Mouse (Mus musculus): Measurements from ENCODE around the gene Olfr642.

Olfr642 gene

GRCm38 (mm10) chr7:104052566-104052965, at the start of gene Olfr642:
TSS of gene Olfr642 (minus strand) at chr7:104052666.
- no peak for DNase-seq (ENCODE audit: low spot score)

DNA sequence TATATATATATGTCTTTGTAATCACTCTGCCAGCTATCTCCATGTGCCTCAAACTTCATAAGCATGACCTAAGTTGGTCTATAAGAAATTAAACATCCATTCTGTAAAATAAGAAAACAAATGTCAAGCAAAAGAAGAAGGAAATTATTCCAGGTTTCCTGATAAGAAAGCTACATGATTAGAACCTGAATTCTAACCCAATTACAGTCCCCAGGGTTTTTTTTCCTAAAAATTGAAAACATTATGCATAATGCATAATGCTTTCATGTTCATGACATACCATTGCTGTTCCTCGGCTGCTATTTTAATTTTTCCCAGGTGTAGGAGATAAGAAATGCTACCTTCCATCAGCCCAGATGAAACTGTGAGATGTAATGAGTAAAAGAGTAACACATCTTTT, 32.9 kb upstream of the Olfr642 start, which contains the start of gene Olfr645:
Olfr645 (minus strand) TSS at position 101 of the 400 bp plus-strand sequence.
- no peak for DNase-seq (ENCODE audit: low spot score)

- DNase-seq (ENCODE audit: low spot score), result no peak
Observed at GRCm38 (mm10) chr7:104071769-104072168, 19.3 kb upstream of the Olfr642 start, which contains the start of gene Olfr644. TSS of gene Olfr644 (minus strand) at chr7:104071869.

DNA sequence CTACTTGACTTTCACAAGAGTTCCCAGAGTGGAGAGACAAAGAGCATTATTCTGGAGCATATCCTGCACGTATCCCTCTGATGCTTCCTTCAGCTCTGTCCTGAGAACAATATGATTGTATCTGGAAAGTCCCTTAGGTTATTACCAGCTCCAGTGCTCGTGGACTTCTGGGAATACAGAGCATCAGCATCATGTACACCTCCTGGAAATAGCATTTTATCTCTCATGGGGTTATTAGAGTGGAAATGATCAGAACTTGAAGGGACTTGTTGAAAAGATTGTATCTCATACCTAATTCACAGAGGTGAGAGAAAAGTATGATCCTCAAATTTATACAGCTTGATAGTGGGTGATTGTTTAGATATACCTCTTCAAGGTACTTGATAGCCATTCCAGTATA, 8.9 kb upstream of the Olfr642 start, which contains the start of gene 4930516K23Rik:
4930516K23Rik (minus strand) TSS at position 101 of the 400 bp plus-strand sequence.
- no peak for DNase-seq (ENCODE audit: low spot score)

- DNase-seq (ENCODE audit: low spot score), result no peak
Observed at GRCm38 (mm10) chr7:104059215-104059614, 6.7 kb upstream of the Olfr642 start.

DNA sequence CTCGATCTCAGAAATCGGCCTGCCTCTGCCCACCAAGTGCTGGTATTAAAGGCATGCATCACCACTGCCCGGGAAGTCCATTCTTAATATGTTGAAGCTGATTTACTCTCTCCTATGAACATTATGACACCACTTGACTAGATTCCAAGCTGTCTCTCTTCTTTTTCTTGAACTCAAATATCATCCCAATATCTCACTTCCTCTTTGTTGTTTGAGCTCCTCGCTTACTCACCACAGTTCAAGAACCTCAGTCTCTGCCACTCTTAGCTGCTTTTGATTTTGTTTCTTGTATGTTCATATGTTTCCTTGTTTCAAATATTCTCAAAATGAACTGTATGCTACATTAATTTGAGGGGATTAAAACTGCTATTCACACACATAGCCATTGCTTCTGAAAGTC, 1.7 kb downstream of the Olfr642 start:
- DNase-seq (ENCODE audit: low spot score), result no peak

DNA sequence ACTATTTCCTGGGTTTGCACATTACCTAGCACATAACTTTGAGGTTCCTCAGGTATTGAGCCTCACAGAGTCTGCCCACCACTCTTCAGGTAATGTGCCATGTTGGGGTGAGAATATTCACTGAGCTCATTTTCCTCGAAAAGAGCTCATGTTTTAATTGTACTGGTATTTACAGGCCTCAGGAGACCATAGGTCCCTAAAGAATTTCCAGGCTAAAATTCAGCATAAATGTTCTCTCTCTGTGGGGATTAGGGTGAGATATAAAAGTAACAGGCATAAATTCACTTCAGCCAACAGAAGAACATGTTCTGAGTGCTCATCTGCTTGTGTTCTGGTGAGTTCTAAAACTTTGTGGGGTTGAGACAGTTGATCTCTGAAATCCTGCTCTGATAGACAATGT, 17.3 kb downstream of the Olfr642 start, which contains the start of gene Olfr641:
Olfr641 (plus strand) TSS at position 301 of the 400 bp plus-strand sequence.
- DNase-seq (ENCODE audit: low spot score), result no peak

- no peak for DNase-seq (ENCODE audit: low spot score)
Observed at GRCm38 (mm10) chr7:104026978-104027377, 25.5 kb downstream of the Olfr642 start.

- no peak for DNase-seq (ENCODE audit: low spot score)
Observed at GRCm38 (mm10) chr7:104025473-104025872, 27.0 kb downstream of the Olfr642 start, which contains the start of gene Olfr640. TSS of gene Olfr640 (minus strand) at chr7:104025573.

- DNase-seq (ENCODE audit: low spot score), result no peak
Observed at GRCm38 (mm10) chr7:104021651-104022050, 30.8 kb downstream of the Olfr642 start.

GRCm38 (mm10) chr7:104018953-104019352, 33.5 kb downstream of the Olfr642 start:
- DNase-seq (ENCODE audit: low spot score), result no peak

GRCm38 (mm10) chr7:104017203-104017602, 35.3 kb downstream of the Olfr642 start, which contains the start of gene Olfr639:
TSS of gene Olfr639 (minus strand) at chr7:104017303.
- DNase-seq (ENCODE audit: low spot score), result no peak

DNA sequence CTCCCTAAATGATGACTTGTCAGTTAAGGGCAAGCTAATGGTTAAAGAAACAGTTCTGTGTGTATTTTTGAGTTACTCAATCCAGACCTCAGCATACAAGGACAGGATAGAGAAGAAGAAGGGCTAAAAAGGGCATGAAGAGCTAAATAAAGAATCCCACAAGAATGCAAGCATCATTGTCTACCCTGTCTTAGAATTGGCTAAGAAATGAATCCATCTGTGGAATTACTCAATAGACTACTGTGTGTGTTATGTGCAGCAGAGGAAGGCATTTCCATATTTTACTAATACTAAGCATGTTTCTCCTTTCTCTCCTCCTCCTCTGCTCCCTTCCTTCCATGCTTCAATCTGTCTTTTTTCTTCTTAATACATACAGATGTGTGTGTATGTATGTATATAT, 53.3 kb downstream of the Olfr642 start:
- DNase-seq (ENCODE audit: low spot score), result no peak

DNA sequence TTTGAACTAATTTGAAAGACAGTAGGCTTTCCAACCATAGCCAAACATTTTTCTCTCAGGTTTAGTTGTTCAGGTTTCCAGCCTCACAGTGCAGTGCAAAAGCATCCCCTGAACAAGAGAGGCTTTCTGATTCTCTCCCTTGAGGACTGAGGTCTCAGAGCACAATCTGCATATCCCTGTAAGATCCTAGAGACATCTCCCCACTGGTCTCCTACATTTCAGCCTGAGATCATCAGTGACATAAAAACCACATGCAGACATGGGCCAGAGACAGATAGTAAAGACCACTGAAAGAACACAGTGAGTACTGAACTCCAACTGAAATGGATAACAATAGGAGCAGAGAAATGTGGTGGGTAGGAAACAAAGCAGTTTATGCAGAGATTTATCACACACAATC, 54.0 kb downstream of the Olfr642 start, which contains the start of gene Olfr638:
Olfr638 (plus strand) TSS at position 301 of the 400 bp plus-strand sequence.
- DNase-seq (ENCODE audit: low spot score), result no peak
